Mouse (Mus musculus) A20 (cell line): ENCODE measurements around the gene Rab4a.

Experiments used
- DNase-seq: peaks from one replicate; pipeline ENCODE4 v3.0.0-alpha.2; 2011; ENCODE audit warnings: low read depth, low spot score

Rab4a gene

GRCm38 (mm10) chr8:123847546-123847945 lies 41.8 kb downstream of the Rab4a start:
- DNase-seq: no peak

- DNase-seq: peak; percentile 70
These were observed 43.6 kb downstream of the Rab4a start for GRCm38 (mm10) chr8:123849352-123849751.

GRCm38 (mm10) chr8:123851590-123851989 lies 45.8 kb downstream of the Rab4a start:
- DNase-seq: no peak

- no peak for DNase-seq
These were observed 48.5 kb downstream of the Rab4a start for GRCm38 (mm10) chr8:123854252-123854651.

- DNase-seq: no peak
These were observed 49.1 kb downstream of the Rab4a start for GRCm38 (mm10) chr8:123854733-123855475.

GRCm38 (mm10) chr8:123857361-123857760 lies 51.6 kb downstream of the Rab4a start:
- DNase-seq: no peak

GRCm38 (mm10) chr8:123858574-123858940 lies 52.8 kb downstream of the Rab4a start:
- DNase-seq: no peak

GRCm38 (mm10) chr8:123858941-123859647 lies 53.3 kb downstream of the Rab4a start:
- DNase-seq: peak; percentile 95

GRCm38 (mm10) chr8:123859648-123860259 lies 54.0 kb downstream of the Rab4a start, which contains the start of gene Ccsap:
Gene Ccsap, minus strand, starts transcription at chr8:123860209.
- DNase-seq: peak; percentile 76

GRCm38 (mm10) chr8:123860386-123860785 lies 54.6 kb downstream of the Rab4a start:
- no peak for DNase-seq

- no peak for DNase-seq
These were observed 60.0 kb downstream of the Rab4a start for GRCm38 (mm10) chr8:123865786-123866185.

GRCm38 (mm10) chr8:123866971-123867370 lies 61.2 kb downstream of the Rab4a start:
- DNase-seq: no peak

GRCm38 (mm10) chr8:123872048-123872447 lies 66.3 kb downstream of the Rab4a start:
- no peak for DNase-seq

GRCm38 (mm10) chr8:123873364-123873763 lies 67.6 kb downstream of the Rab4a start:
- no peak for DNase-seq

GRCm38 (mm10) chr8:123874324-123874723 lies 68.5 kb downstream of the Rab4a start:
- DNase-seq: no peak

GRCm38 (mm10) chr8:123877865-123878264 lies 72.1 kb downstream of the Rab4a start:
- no peak for DNase-seq

- DNase-seq: no peak
These were observed 74.5 kb downstream of the Rab4a start for GRCm38 (mm10) chr8:123880271-123880670.

GRCm38 (mm10) chr8:123880821-123881350 lies 75.1 kb downstream of the Rab4a start:
- no peak for DNase-seq

GRCm38 (mm10) chr8:123882412-123882811 lies 76.6 kb downstream of the Rab4a start:
- no peak for DNase-seq

- DNase-seq: no peak
These were observed 77.3 kb downstream of the Rab4a start for GRCm38 (mm10) chr8:123883094-123883493.
